Mouse (Mus musculus): ENCODE data around the gene Ola1. TPM values are rescaled to one million over a fixed set of nuclear protein-coding genes. Genes with fewer than 3 reads are reported as not detected.

Gene Ola1
- polyA plus RNA-seq, 1 experiment from 2014 or later = 62.7 TPM

Other genes starting within 250 kb of the Ola1 start
- 41.2 and 47.8 TPM in 2 replicates for gene Sp3, start 238.5 kb downstream of the Ola1 start, polyA plus RNA-seq (2014; fragmentation: Nextera tagmentation; extraction: Ambion mirVana)
- not detected in 2 replicates for gene Gm11084, start 232.2 kb downstream of the Ola1 start, polyA plus RNA-seq (2014; fragmentation: Nextera tagmentation; extraction: Ambion mirVana)
- not detected in 2 replicates for gene Sp9, start 53.0 kb upstream of the Ola1 start, polyA plus RNA-seq (2014; fragmentation: Nextera tagmentation; extraction: Ambion mirVana)
- 13.7 and 14.3 TPM in 2 replicates for gene Scrn3, start 93.7 kb upstream of the Ola1 start, polyA plus RNA-seq (2014; fragmentation: Nextera tagmentation; extraction: Ambion mirVana)
- 15.4 and 19.0 TPM in 2 replicates for gene Cir1, start 93.8 kb upstream of the Ola1 start, polyA plus RNA-seq (2014; fragmentation: Nextera tagmentation; extraction: Ambion mirVana)
- 6.0 and 6.9 TPM in 2 replicates for gene Gpr155, start 167.6 kb upstream of the Ola1 start, polyA plus RNA-seq (2014; fragmentation: Nextera tagmentation; extraction: Ambion mirVana)